16 mouse cellular contexts compared by ENCODE assay signal in genomic region chr7:42980098-42980497, GRCm38 (mm10). TPM values are rescaled to one million over a fixed set of nuclear protein-coding genes. Genes with fewer than 3 reads are reported as not detected.
DNase-seq lines count a peak whose midpoint lies in the region; ATAC-seq and TF ChIP-seq lines count a peak whose summit lies in the region.
"Had no signal": no experiment of that assay in that cellular context is flagged by ENCODE, and none has a peak within 500 bp of the region (broad histone marks: within the 10 kb centered on the region; RNA-seq: fewer than 3 reads in every experiment).

No protein-coding gene starts in this region.

- H3K27ac ChIP-seq in lung, postnatal 0 days (ENCODE audit: low read length), result no peak overlapping the region
- no peak overlapping the region for H3K27ac ChIP-seq in liver, embryonic 12.5 days
- no peak overlapping the region for H3K27ac ChIP-seq in intestine, embryonic 15.5 days
- H3K27ac ChIP-seq: gastrocnemius, adult 2 months; limb, embryonic 12.5 days; midbrain, embryonic 10.5 days had no signal

- DNase-seq in lung, adult 18-20 months, result peak; percentile 11 to 19
- DNase-seq in lung, postnatal 0 days (ENCODE audit: low spot score), result no peak
- no peak for DNase-seq in G1E (ENCODE audit: low spot score)
- peak; percentile 1 to 47 for DNase-seq in natural killer cell, adult 2 months (ENCODE audit: low spot score in 2 of 2)
- no peak for DNase-seq in urinary bladder, adult 18-20 months (ENCODE audit: low spot score in 2 of 2)
- no peak for DNase-seq in embryo, embryonic 10 days (ENCODE audit: low spot score)
- DNase-seq: gastrocnemius, adult 2 months; heart, postnatal 14 days; kidney, adult 18-20 months; right cerebral cortex, postnatal 25 days had no signal

- H3K4me1 ChIP-seq in lung, postnatal 0 days (ENCODE audit: insufficient read depth, low read depth, low read length), result no peaks in the 10 kb centered on the region
- no peaks in the 10 kb centered on the region for H3K4me1 ChIP-seq in G1E (ENCODE audit: insufficient read depth, low read depth, low read length)
- no peaks in the 10 kb centered on the region for H3K4me1 ChIP-seq in liver, embryonic 12.5 days
- H3K4me1 ChIP-seq in intestine, embryonic 15.5 days (replicated peaks), result no peaks in the 10 kb centered on the region
- H3K4me1 ChIP-seq: limb, embryonic 12.5 days; midbrain, embryonic 10.5 days had no signal

- H3K9ac ChIP-seq in lung, postnatal 0 days (replicated peaks; ENCODE audit: low read depth), result no peak overlapping the region
- no peak overlapping the region for H3K9ac ChIP-seq in liver, embryonic 12.5 days
- H3K9ac ChIP-seq in intestine, embryonic 15.5 days, result no peak overlapping the region
- H3K9ac ChIP-seq: limb, embryonic 12.5 days had no signal

- 82% methylated on average over 11 of the region's 11 CpGs for WGBS in lung, postnatal 0 days
- 26% methylated on average over 11 of the region's 11 CpGs for WGBS in liver, embryonic 12.5 days (ENCODE audit: insufficient replicate concordance)
- 84% methylated on average over 11 of the region's 11 CpGs for WGBS in intestine, embryonic 15.5 days

- no peak for TF ChIP-seq CTCF in lung, postnatal 0 days (IDR thresholded peaks at IDR 0.05)
- TF ChIP-seq CTCF in G1E (IDR thresholded peaks at IDR 0.05; ENCODE audit: low read depth, low read length), result no peak

- no peak overlapping the region for H3K4me3 ChIP-seq in lung, postnatal 0 days (ENCODE audit: low read depth, low read length)
- no peak overlapping the region for H3K4me3 ChIP-seq in G1E (ENCODE audit: low read depth, low read length)
- H3K4me3 ChIP-seq in liver, embryonic 12.5 days, result peak overlapping the region; percentile 37
- H3K4me3 ChIP-seq in intestine, embryonic 15.5 days (replicated peaks), result no peak overlapping the region
- H3K4me3 ChIP-seq: gastrocnemius, adult 2 months; limb, embryonic 12.5 days; midbrain, embryonic 10.5 days had no signal

- no peaks in the 10 kb centered on the region for H3K27me3 ChIP-seq in lung, postnatal 0 days (replicated peaks; ENCODE audit: insufficient read depth, low read length)
- no peaks in the 10 kb centered on the region for H3K27me3 ChIP-seq in G1E (ENCODE audit: insufficient read depth, low read length)
- H3K27me3 ChIP-seq in liver, embryonic 12.5 days (replicated peaks), result no peaks in the 10 kb centered on the region
- no peaks in the 10 kb centered on the region for H3K27me3 ChIP-seq in intestine, embryonic 15.5 days (replicated peaks)
- H3K27me3 ChIP-seq: limb, embryonic 12.5 days had no signal

- no peak for ATAC-seq in lung, postnatal 0 days
- peak; percentile 68 for ATAC-seq in G1E (ENCODE audit: extremely low read depth, insufficient number of reproducible peaks, low FRiP score, poor library complexity, severe bottlenecking)
- ATAC-seq in liver, embryonic 12.5 days, result 0 out of 2 replicates have a peak, but pooled peaks have one; percentile 21
- ATAC-seq in intestine, embryonic 15.5 days, result no peak

- peaks cover 6% of the 10 kb centered on the region; the same call in 1 of the 2 replicates for H3K9me3 ChIP-seq in lung, postnatal 0 days (ENCODE audit: low read length)
- peaks cover 35% of the 10 kb centered on the region for H3K9me3 ChIP-seq in G1E (replicated peaks)
- H3K9me3 ChIP-seq in liver, embryonic 12.5 days (replicated peaks), result peaks cover 37% of the 10 kb centered on the region
- H3K9me3 ChIP-seq in intestine, embryonic 15.5 days, result no peaks in the 10 kb centered on the region

- no peak overlapping the region for H3K4me2 ChIP-seq in lung, postnatal 0 days (replicated peaks; ENCODE audit: low read depth, low read length)
- H3K4me2 ChIP-seq in liver, embryonic 12.5 days, result peak overlapping the region; percentile 38
- H3K4me2 ChIP-seq in intestine, embryonic 15.5 days (replicated peaks), result no peak overlapping the region
- H3K4me2 ChIP-seq: limb, embryonic 12.5 days had no signal

- no peak for TF ChIP-seq EP300 in lung, postnatal 0 days (IDR thresholded peaks at IDR 0.05)

- no peaks in the 10 kb centered on the region for H3K36me3 ChIP-seq in lung, postnatal 0 days (ENCODE audit: insufficient read depth, low read length)
- H3K36me3 ChIP-seq in G1E (replicated peaks), result no peaks in the 10 kb centered on the region
- no peaks in the 10 kb centered on the region for H3K36me3 ChIP-seq in liver, embryonic 12.5 days
- no peaks in the 10 kb centered on the region for H3K36me3 ChIP-seq in intestine, embryonic 15.5 days
- H3K36me3 ChIP-seq: limb, embryonic 12.5 days; midbrain, embryonic 10.5 days had no signal

RNA-seq across cellular contexts. Expression of gene Gm9268, which starts 38.5 kb away (rescaled TPM):
- not detected in 2 replicates for polyA plus RNA-seq in lung, postnatal 0 days (2015; fragmentation: Nextera tagmentation; extraction: Ambion mirVana)
- total RNA-seq in G1E (2014; fragmentation: Nextera tagmentation), result not detected in 2 replicates
- 0.16 TPM in 1 of 2 replicates, not detected in the other for total RNA-seq in G1E (2017)
- polyA plus RNA-seq in G1E (2012), result not detected in 2 replicates
- polyA plus RNA-seq in liver, embryonic 12.5 days (2016; fragmentation: Nextera tagmentation; extraction: Ambion mirVana), result not detected in 2 replicates
- polyA plus RNA-seq in intestine, embryonic 15.5 days (2015; fragmentation: Nextera tagmentation; extraction: Ambion mirVana), result not detected in 2 replicates
- total RNA-seq: gastrocnemius, adult 2 months; heart, postnatal 14 days; layer of hippocampus, postnatal 10 days had no signal
- polyA plus RNA-seq: limb, embryonic 12.5 days; midbrain, embryonic 10.5 days; neural tube, embryonic 14.5 days had no signal

RNA-seq across cellular contexts. Expression of gene Vmn2r63, which starts 46.5 kb away (rescaled TPM):
- polyA plus RNA-seq in lung, postnatal 0 days (2015; fragmentation: Nextera tagmentation; extraction: Ambion mirVana), result not detected in 2 replicates
- total RNA-seq in G1E (2014; fragmentation: Nextera tagmentation) (not detected in 2 replicates), G1E (2017) (0.06 and 0.16 TPM in 2 replicates)
- polyA plus RNA-seq in G1E (2012), result not detected in 2 replicates
- polyA plus RNA-seq in liver, embryonic 12.5 days (2016; fragmentation: Nextera tagmentation; extraction: Ambion mirVana), result not detected in 2 replicates
- polyA plus RNA-seq in intestine, embryonic 15.5 days (2015; fragmentation: Nextera tagmentation; extraction: Ambion mirVana), result not detected in 2 replicates
- total RNA-seq: gastrocnemius, adult 2 months; heart, postnatal 14 days; layer of hippocampus, postnatal 10 days had no signal
- polyA plus RNA-seq: limb, embryonic 12.5 days; midbrain, embryonic 10.5 days; neural tube, embryonic 14.5 days had no signal

Comparison
In these comparisons a context has a peak if more than half of its experiments do, and no peak if none do; other contexts are left out.
1. DNase-seq: peak in lung, adult 18-20 months (2 of 2) and natural killer cell, adult 2 months (2 of 2); none in lung, postnatal 0 days (single experiment), G1E (single experiment), urinary bladder, adult 18-20 months (0 of 2) and embryo, embryonic 10 days (single experiment).
2. ATAC-seq: peak in G1E (single experiment) and liver, embryonic 12.5 days (single experiment); none in lung, postnatal 0 days (single experiment) and intestine, embryonic 15.5 days (single experiment).